Mouse (Mus musculus) CH12.LX (cell line): ENCODE data around the gene Mctp1. TPM values are rescaled to one million over a fixed set of nuclear protein-coding genes. Genes with fewer than 3 reads are reported as not detected.

Experiments used
- DNase-seq: peaks from one replicate; pipeline ENCODE4 v3.0.0-alpha.2; 2013; ENCODE audit errors: extremely low read depth
- H3K27ac ChIP-seq: 2 replicates; pipeline ENCODE4 v1.5.1; 2012; ENCODE audit warnings: low read depth, mild to moderate bottlenecking, control low read depth, moderate library complexity; ENCODE audit not compliant: insufficient read depth
- H3K27me3 ChIP-seq: replicated peaks from 2 replicates; pipeline ENCODE3; 2012; ENCODE audit warnings: inconsistent platforms
- H3K36me3 ChIP-seq, 2 experiments: replicated peaks in 1 of 2; 2 replicates each; pipeline versions ENCODE3 to v1.6.1; 2012; ENCODE audit warnings: inconsistent platforms in 1 of 2, low read length in 1 of 2, mild to moderate bottlenecking in 1 of 2, mixed read lengths in 1 of 2, moderate library complexity in 1 of 2; ENCODE audit not compliant: control insufficient read depth in 1 of 2, insufficient read depth in 1 of 2
- H3K4me1 ChIP-seq, 2 experiments: 2 replicates each; pipeline ENCODE4 v1.6.1; 2012; ENCODE audit warnings: inconsistent platforms in 1 of 2, moderate library complexity in 1 of 2; ENCODE audit not compliant: insufficient read depth in 2 of 2, control insufficient read depth in 1 of 2
- H3K4me2 ChIP-seq: 2 replicates; pipeline ENCODE4 v1.6.1; 2012; ENCODE audit warnings: low read depth, mild to moderate bottlenecking, control low read depth; ENCODE audit not compliant: poor library complexity, insufficient read depth, severe bottlenecking
- H3K4me3 ChIP-seq, 3 experiments: fragments of 150-350 bp in 1 of 3; sonication (generic) in 1 of 3; replicated peaks in 1 of 3; 2 replicates each; pipeline versions ENCODE3 to v1.5.1; 2011 to 2012; ENCODE audit warnings: low read depth in 2 of 3, low read length in 2 of 3, mild to moderate bottlenecking in 2 of 3, moderate library complexity in 2 of 3, control low read depth in 1 of 3, improper control_type of control experiment in 1 of 3, inconsistent platforms in 1 of 3, mixed read lengths in 1 of 3; ENCODE audit not compliant: poor library complexity in 1 of 3
- H3K79me2 ChIP-seq: replicated peaks from 2 replicates; pipeline ENCODE4 v1.6.1; 2012; ENCODE audit warnings: mild to moderate bottlenecking, moderate library complexity; ENCODE audit not compliant: control insufficient read depth, poor library complexity, insufficient read depth, severe bottlenecking; ENCODE audit errors: extremely low read depth
- H3K9ac ChIP-seq: 2 replicates; pipeline ENCODE4 v1.6.1; 2012; ENCODE audit warnings: low read depth, mild to moderate bottlenecking, control low read depth, moderate library complexity; ENCODE audit not compliant: insufficient read depth
- H3K9me3 ChIP-seq: replicated peaks from 2 replicates; pipeline ENCODE3; 2012; ENCODE audit warnings: low read length, inconsistent platforms, mixed read lengths
- CHD1 ChIP-seq: IDR thresholded peaks from 2 replicates; pipeline ENCODE4 v1.6.1; 2012; ENCODE audit warnings: low read depth, low read length, improper control_type of control experiment, inconsistent platforms
- CHD2 ChIP-seq: IDR thresholded peaks from 2 replicates; pipeline ENCODE4 v1.6.1; 2011; ENCODE audit warnings: low read length, improper control_type of control experiment
- CTCF ChIP-seq, 2 experiments: IDR thresholded peaks in 1 of 2; conservative IDR thresholded peaks in 1 of 2; 2 replicates each; pipeline ENCODE4 v1.5.1; 2011 to 2012; ENCODE audit warnings: low read depth in 2 of 2, low read length in 2 of 2, improper control_type of control experiment in 1 of 2, inconsistent platforms in 1 of 2, mild to moderate bottlenecking in 1 of 2, moderate library complexity in 1 of 2
- ELF1 ChIP-seq: IDR thresholded peaks from 2 replicates; pipeline ENCODE4 v1.6.1; 2014; ENCODE audit warnings: low read depth, mild to moderate bottlenecking, inconsistent platforms, low read length, improper control_type of control experiment
- GABPA ChIP-seq: IDR thresholded peaks from 2 replicates; pipeline ENCODE4 v1.6.1; 2012; ENCODE audit warnings: low read depth, low read length, improper control_type of control experiment, inconsistent platforms; ENCODE audit not compliant: insufficient replicate concordance
- IRF4 ChIP-seq: IDR thresholded peaks from 2 replicates; pipeline ENCODE4 v1.6.1; 2014; ENCODE audit warnings: low read depth, mild to moderate bottlenecking, inconsistent platforms, low read length, improper control_type of control experiment
- JUN ChIP-seq: IDR thresholded peaks from 2 replicates; pipeline ENCODE4 v1.6.1; 2011; ENCODE audit warnings: low read depth, mild to moderate bottlenecking, low read length, improper control_type of control experiment, moderate library complexity; ENCODE audit not compliant: insufficient read depth
- JUND ChIP-seq: conservative IDR thresholded peaks from 2 replicates; pipeline ENCODE4 v1.6.1; 2011; ENCODE audit warnings: low read depth, low read length, improper control_type of control experiment
- MAFK ChIP-seq: IDR thresholded peaks from 2 replicates; pipeline ENCODE4 v1.6.1; 2011; ENCODE audit warnings: low read length, improper control_type of control experiment; ENCODE audit not compliant: insufficient replicate concordance
- MEF2A ChIP-seq: IDR thresholded peaks from 2 replicates; pipeline ENCODE4 v1.6.1; 2014; ENCODE audit warnings: low read depth, mild to moderate bottlenecking, inconsistent platforms, low read length, improper control_type of control experiment, borderline replicate concordance
- MXI1 ChIP-seq: IDR thresholded peaks from 2 replicates; pipeline ENCODE4 v1.6.1; 2011; ENCODE audit warnings: mild to moderate bottlenecking, low read depth, low read length, improper control_type of control experiment
- MYC ChIP-seq: IDR thresholded peaks from 2 replicates; pipeline ENCODE4 v1.6.1; 2011; ENCODE audit warnings: low read depth, mild to moderate bottlenecking, improper control_type of control experiment, low read length
- PAX5 ChIP-seq: IDR thresholded peaks from 2 replicates; pipeline ENCODE4 v1.6.1; 2012; ENCODE audit warnings: low read length, inconsistent platforms, mixed read lengths
- RAD21 ChIP-seq: IDR thresholded peaks from 2 replicates; pipeline ENCODE4 v1.6.1; 2011; ENCODE audit warnings: low read depth, mild to moderate bottlenecking, low read length, improper control_type of control experiment, moderate library complexity
- SMC3 ChIP-seq: IDR thresholded peaks from 2 replicates; pipeline ENCODE4 v1.6.1; 2011; ENCODE audit warnings: low read depth, low read length, improper control_type of control experiment
- USF2 ChIP-seq: conservative IDR thresholded peaks from 2 replicates; pipeline ENCODE4 v1.6.1; 2011; ENCODE audit warnings: low read depth, low read length, improper control_type of control experiment
- ZC3H11A ChIP-seq: IDR thresholded peaks from 2 replicates; pipeline ENCODE4 v1.6.1; 2012; ENCODE audit warnings: low read depth, mild to moderate bottlenecking, inconsistent platforms, low read length, improper control_type of control experiment
- ZKSCAN1 ChIP-seq: IDR thresholded peaks from 2 replicates; pipeline ENCODE4 v1.6.1; 2012; ENCODE audit warnings: low read depth, inconsistent platforms, low read length, improper control_type of control experiment, borderline replicate concordance
- ZMIZ1 ChIP-seq: IDR thresholded peaks from 2 replicates; pipeline ENCODE4 v1.6.1; 2012; ENCODE audit warnings: low read depth, mild to moderate bottlenecking, inconsistent platforms, low read length, improper control_type of control experiment
- ZNF384 ChIP-seq: IDR thresholded peaks from 2 replicates; pipeline ENCODE4 v1.6.1; 2012; ENCODE audit warnings: low read depth, low read length, improper control_type of control experiment, inconsistent platforms
- dilution Hi-C: fragments of 300-500 bp; cut with MboI; formaldehyde crosslinking; loops from 2 replicates; pipeline ENCODE4 v1.14.3; 2020; ENCODE audit warnings: low sequenced_read_pairs; ENCODE audit not compliant: extremely low pct_unique_long_range_greater_than_20kb, extremely low pct_ligation_motif_present
- in situ Hi-C: fragments of 300-500 bp; cut with MboI; formaldehyde crosslinking; loops from 3 replicates; pipeline ENCODE4 v1.14.3; 2019; ENCODE audit warnings: low sequenced_read_pairs, low pct_ligation_motif_present, low pct_unique_long_range_greater_than_20kb, mixed read lengths
- polyA plus RNA-seq: library from polyadenylated mRNA; unstranded; fragments of >175 nt; gene quantifications from 2 replicates; pipeline ENCODE4 v1.2.1, GENCODE M21; 2012; ENCODE audit warnings: low read depth; ENCODE audit not compliant: insufficient read length
- total RNA-seq, 2 experiments: library from RNA; depleted of rRNA; stranded (reverse); fragments of 300-350 nt in 1 of 2; fragments of >200 nt in 1 of 2; gene quantifications; 2 replicates each; pipeline ENCODE4 v1.2.3; 2012 to 2014

The Mctp1 gene
- total and polyA plus RNA-seq, 3 experiments, result 3.0 to 5.3 (median 3.7) TPM

GRCm38 (mm10) chr13:76750663-76751429 is 366.5 kb downstream of the Mctp1 start:
- DNase-seq, result no peak
- no peak overlapping the region for H3K27ac ChIP-seq
- H3K4me3 ChIP-seq, result no peak overlapping the region
- TF ChIP-seq CHD1 (no peak), JUND (no peak)
- in situ Hi-C loops, result no loop called here
- H3K36me3 ChIP-seq, result no peaks in the 10 kb centered on the region
- H3K9ac ChIP-seq, result no peak overlapping the region
- H3K27me3 ChIP-seq, result no peaks in the 10 kb centered on the region
- H3K4me2 ChIP-seq, result no peak overlapping the region
- no peaks in the 10 kb centered on the region for H3K4me1 ChIP-seq
- dilution Hi-C loops, result no loop called here
- H3K9me3 ChIP-seq, result no peaks in the 10 kb centered on the region
- H3K79me2 ChIP-seq, result no peaks in the 10 kb centered on the region

DNA sequence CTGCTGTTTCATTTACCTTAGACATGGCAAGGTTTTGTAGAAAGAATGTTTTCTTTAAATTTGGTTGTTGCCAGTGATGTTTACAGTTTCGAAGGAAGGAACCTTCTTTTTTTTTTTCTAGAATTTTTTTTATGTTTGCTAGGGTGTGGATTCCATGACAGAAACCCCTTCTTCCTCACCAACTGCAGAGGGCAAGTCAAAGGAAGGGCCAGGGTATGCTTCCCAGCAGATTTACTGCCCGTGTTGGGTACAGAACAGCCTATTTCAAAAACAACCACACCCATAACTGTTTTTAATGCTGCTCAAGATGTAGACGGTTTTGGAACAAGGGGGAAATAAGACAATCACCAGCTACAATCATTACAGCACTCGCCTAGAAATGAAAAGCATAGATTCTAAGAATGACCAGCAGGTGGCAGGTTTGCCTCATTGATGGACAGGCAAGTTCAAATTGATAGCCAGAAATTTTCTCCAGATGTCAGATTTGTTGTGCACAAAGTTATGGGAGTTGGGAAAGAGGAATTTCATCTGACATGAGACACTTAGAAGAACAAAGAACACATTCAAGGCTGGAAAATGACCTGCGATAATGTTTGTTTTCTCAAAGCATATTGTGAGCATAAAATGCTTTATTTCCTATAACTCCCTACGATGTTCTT is 375.6 kb downstream of the Mctp1 start:
- DNase-seq, result peak; percentile 65
- dilution Hi-C loops, result no loop called here
- peaks cover 0 to 3% of the 10 kb centered on the region in 2 experiments for H3K36me3 ChIP-seq

GRCm38 (mm10) chr13:76799662-76800061 is 415.3 kb downstream of the Mctp1 start:
- H3K4me2 ChIP-seq, result no peak overlapping the region
- in situ Hi-C loops, result no loop called here
- DNase-seq, result no peak
- dilution Hi-C loops, result no loop called here
- H3K9ac ChIP-seq, result no peak overlapping the region
- peaks cover 0 to 4% of the 10 kb centered on the region in 2 experiments; a peak in 1 of 4 replicates for H3K4me1 ChIP-seq
- no peaks in the 10 kb centered on the region for H3K36me3 ChIP-seq
- H3K9me3 ChIP-seq, result no peaks in the 10 kb centered on the region
- no peak overlapping the region for H3K4me3 ChIP-seq
- H3K27me3 ChIP-seq, result no peaks in the 10 kb centered on the region
- TF ChIP-seq CTCF (conservative IDR thresholded peaks at IDR 0.05 in 1 of 2, IDR thresholded peaks at IDR 0.05 in 1 of 2; ENCODE audit: low read depth in 2 of 2, low read length in 2 of 2) (no peak), ELF1 (no peak), MEF2A (no peak), USF2 (no peak), ZMIZ1 (no peak), MYC (no peak), MAFK (no peak), CHD2 (no peak), ZNF384 (no peak), MXI1 (no peak), ZKSCAN1 (no peak), JUN (no peak), GABPA (no peak), IRF4 (no peak)
- no peaks in the 10 kb centered on the region for H3K79me2 ChIP-seq
- no peak overlapping the region for H3K27ac ChIP-seq

More for the DNA sequence above, 375.6 kb downstream of the Mctp1 start:
- TF ChIP-seq RAD21, result peak; percentile 89
- TF ChIP-seq PAX5, result no peak
- no peak for TF ChIP-seq GABPA
- TF ChIP-seq CTCF (conservative IDR thresholded peaks at IDR 0.05 in 1 of 2, IDR thresholded peaks at IDR 0.05 in 1 of 2; ENCODE audit: low read depth in 2 of 2, low read length in 2 of 2), result peak; percentile 58 to 81
- peak; percentile 64 for TF ChIP-seq SMC3
- 0 out of 2 replicates have a peak, but pooled peaks have one; percentile 7 for TF ChIP-seq ZC3H11A
- no peaks in the 10 kb centered on the region for H3K79me2 ChIP-seq
- no peaks in the 10 kb centered on the region for H3K4me1 ChIP-seq
- in situ Hi-C loops, result no loop called here
- no peak overlapping the region for H3K9ac ChIP-seq
- no peaks in the 10 kb centered on the region for H3K9me3 ChIP-seq
- H3K4me3 ChIP-seq, result no peak overlapping the region
- no peak overlapping the region for H3K27ac ChIP-seq
- no peak overlapping the region for H3K4me2 ChIP-seq
- H3K27me3 ChIP-seq, result no peaks in the 10 kb centered on the region
